22 mouse cellular contexts compared by ENCODE assay signal in genomic region chr16:42784712-42785111, GRCm38 (mm10).
DNase-seq lines count a peak whose midpoint lies in the region; ATAC-seq lines count a peak whose summit lies in the region.
"Had no signal": no experiment of that assay in that cellular context is flagged by ENCODE, and none has a peak within 500 bp of the region (broad histone marks: within the 10 kb centered on the region; RNA-seq: fewer than 3 reads in every experiment).

No protein-coding gene starts in this region.

- H3K36me3 ChIP-seq in limb, embryonic 11.5 days (ENCODE audit: control insufficient read depth, insufficient read depth, low read length), result no peaks in the 10 kb centered on the region
- H3K36me3 ChIP-seq: heart, embryonic 10.5 days; hindbrain, embryonic 15.5 days; liver, embryonic 12.5 days; midbrain, embryonic 13.5 days had no signal

- 5% methylated on average over 4 of the region's 4 CpGs for WGBS in limb, embryonic 11.5 days

- H3K4me2 ChIP-seq in limb, embryonic 11.5 days (ENCODE audit: low read depth, severe bottlenecking), result no peak overlapping the region
- H3K4me2 ChIP-seq: hindbrain, embryonic 15.5 days; liver, embryonic 12.5 days; midbrain, embryonic 13.5 days had no signal

- ATAC-seq in limb, embryonic 11.5 days (ENCODE audit: insufficient number of reproducible peaks, low FRiP score, low TSS enrichment, low read depth), result peak; percentile 72; the same call in 1 of the 2 replicates
- ATAC-seq: activated CD4-positive, CD25-positive, alpha-beta regulatory T cell, adult 4 months; intestine, postnatal 0 days; liver, embryonic 12.5 days; midbrain, embryonic 13.5 days had no signal

- H3K9me3 ChIP-seq in limb, embryonic 11.5 days (ENCODE audit: control insufficient read depth, low read length), result no peaks in the 10 kb centered on the region
- H3K9me3 ChIP-seq: heart, embryonic 10.5 days; hindbrain, embryonic 15.5 days; liver, embryonic 12.5 days; midbrain, embryonic 13.5 days had no signal

- 0 out of 2 replicates have a peak, but pooled peaks cover 2% of the 10 kb centered on the region for H3K4me1 ChIP-seq in limb, embryonic 11.5 days (ENCODE audit: control insufficient read depth, insufficient read depth, low read length)
- H3K4me1 ChIP-seq: liver, embryonic 12.5 days had no signal

- peak overlapping the region; percentile 3; the same call in 1 of the 2 replicates for H3K27ac ChIP-seq in limb, embryonic 11.5 days (replicated peaks; ENCODE audit: low read depth, low read length)
- H3K27ac ChIP-seq: gastrocnemius, adult 2 months; heart, embryonic 10.5 days; hindbrain, embryonic 15.5 days; liver, embryonic 12.5 days; midbrain, embryonic 13.5 days had no signal

- H3K9ac ChIP-seq in limb, embryonic 11.5 days (ENCODE audit: low read length), result no peak overlapping the region
- H3K9ac ChIP-seq: hindbrain, embryonic 15.5 days; liver, embryonic 12.5 days; midbrain, embryonic 13.5 days had no signal

- H3K4me3 ChIP-seq in limb, embryonic 11.5 days (ENCODE audit: low read depth, low read length), result no peak overlapping the region
- H3K4me3 ChIP-seq: gastrocnemius, adult 2 months; heart, embryonic 10.5 days; hindbrain, embryonic 15.5 days; liver, embryonic 12.5 days; midbrain, embryonic 13.5 days had no signal

- no peaks in the 10 kb centered on the region for H3K27me3 ChIP-seq in limb, embryonic 11.5 days (ENCODE audit: control insufficient read depth, insufficient read depth, low read length)
- H3K27me3 ChIP-seq: hindbrain, embryonic 15.5 days; liver, embryonic 12.5 days; midbrain, embryonic 13.5 days had no signal

- DNase-seq in embryo, embryonic 10.5 days (ENCODE audit: low spot score), result peak; percentile 21
- DNase-seq in embryo, embryonic 9.5 days (ENCODE audit: extremely low spot score), result no peak
- peak; percentile 30 for DNase-seq in lung, postnatal 10 days
- DNase-seq in lung, postnatal 25 days (ENCODE audit: low spot score), result no peak
- no peak for DNase-seq in limb, embryonic 11.5 days (ENCODE audit: low spot score)
- no peak for DNase-seq in B cell, adult 2 months
- no peak for DNase-seq in spleen, postnatal 36 days (ENCODE audit: low spot score in 2 of 2)
- no peak for DNase-seq in right cerebral cortex, adult 18-20 months
- DNase-seq: adrenal gland, adult 8-10 months; cerebellum, adult 18-20 months; cerebellum, postnatal 25 days; gastrocnemius, adult 2 months; heart, postnatal 4 days; kidney, postnatal 10 days; left cerebral cortex, postnatal 4 days; lung, adult 2 months had no signal

Comparison
In these comparisons a context has a peak if more than half of its experiments do, and no peak if none do; other contexts are left out.
1. DNase-seq: peak in embryo, embryonic 10.5 days (single experiment) and lung, postnatal 10 days (single experiment); none in embryo, embryonic 9.5 days (single experiment), lung, postnatal 25 days (single experiment), limb, embryonic 11.5 days (single experiment), B cell, adult 2 months (0 of 2), spleen, postnatal 36 days (0 of 2) and right cerebral cortex, adult 18-20 months (single experiment).